Mouse (Mus musculus) ES-Bruce4 (cell line): Measurements from ENCODE around the gene Arhgap6. TPM values are rescaled to one million over a fixed set of nuclear protein-coding genes. Genes with fewer than 3 reads are reported as not detected.

Experiments
- H3K27ac ChIP-seq: 2 replicates; pipeline ENCODE4 v1.5.1; 2012; ENCODE audit warnings: low read length, inconsistent platforms; ENCODE audit not compliant: insufficient read depth
- H3K27me3 ChIP-seq: 2 replicates; pipeline ENCODE4 v1.6.1; 2012; ENCODE audit warnings: mild to moderate bottlenecking, low read length, inconsistent platforms; ENCODE audit not compliant: control insufficient read depth, poor library complexity, insufficient read depth, severe bottlenecking
- H3K36me3 ChIP-seq: 2 replicates; pipeline ENCODE4 v1.6.1; 2012; ENCODE audit warnings: inconsistent platforms, mild to moderate bottlenecking, low read length, moderate library complexity; ENCODE audit not compliant: control insufficient read depth, poor library complexity, insufficient read depth, severe bottlenecking
- H3K4me1 ChIP-seq: one replicate; pipeline ENCODE4 v1.8.1; 2011; ENCODE audit warnings: low read length; ENCODE audit not compliant: control insufficient read depth, insufficient read depth
- H3K4me3 ChIP-seq: 2 replicates; pipeline ENCODE4 v1.5.1; 2011; ENCODE audit warnings: low read depth, mild to moderate bottlenecking, low read length
- H3K9ac ChIP-seq: 2 replicates; pipeline ENCODE4 v1.6.1; 2012; ENCODE audit warnings: low read depth, mild to moderate bottlenecking, inconsistent platforms; ENCODE audit not compliant: poor library complexity, severe bottlenecking
- H3K9me3 ChIP-seq: replicated peaks from 2 replicates; pipeline ENCODE4 v1.6.1; 2012; ENCODE audit warnings: mild to moderate bottlenecking, low read length, inconsistent platforms; ENCODE audit not compliant: control insufficient read depth, poor library complexity, insufficient read depth, severe bottlenecking
- CTCF ChIP-seq: IDR thresholded peaks from one replicate; pipeline ENCODE4 v1.8.1; 2011; ENCODE audit warnings: low read depth, low read length
- EP300 ChIP-seq: IDR thresholded peaks from 2 replicates; pipeline ENCODE4 v1.6.1; 2011; ENCODE audit warnings: low read depth, low read length; ENCODE audit not compliant: insufficient read depth
- POLR2A ChIP-seq: IDR thresholded peaks from one replicate; pipeline ENCODE4 v1.8.1; 2011; ENCODE audit warnings: low read length; ENCODE audit not compliant: insufficient read depth
- polyA plus RNA-seq: library from polyadenylated mRNA; stranded (reverse); fragments of >200 nt; gene quantifications from 2 replicates; pipeline ENCODE4 v1.2.4, GENCODE M21; 2011; ENCODE audit warnings: low read depth; ENCODE audit not compliant: missing spikeins, insufficient read depth, insufficient read length

Arhgap6 gene
- polyA plus RNA-seq, 1 experiment: 1.2 TPM

GRCm38 (mm10) chrX:168904086-168904485 is 109.2 kb downstream of the Arhgap6 start:
- H3K27me3 ChIP-seq: no peaks in the 10 kb centered on the region
- no peak overlapping the region for H3K4me3 ChIP-seq
- TF ChIP-seq CTCF: no peak
- TF ChIP-seq POLR2A: no peak
- TF ChIP-seq EP300: no peak
- H3K9ac ChIP-seq: no peak overlapping the region
- H3K36me3 ChIP-seq: no peaks in the 10 kb centered on the region
- no peak overlapping the region for H3K27ac ChIP-seq
- H3K4me1 ChIP-seq: no peaks in the 10 kb centered on the region
- H3K9me3 ChIP-seq: no peaks in the 10 kb centered on the region

- TF ChIP-seq EP300 (no peak), CTCF (no peak), POLR2A (no peak)
- no peaks in the 10 kb centered on the region for H3K36me3 ChIP-seq
- H3K4me3 ChIP-seq: no peak overlapping the region
- no peaks in the 10 kb centered on the region for H3K4me1 ChIP-seq
- H3K9ac ChIP-seq: no peak overlapping the region
- no peak overlapping the region for H3K27ac ChIP-seq
- H3K27me3 ChIP-seq: no peaks in the 10 kb centered on the region
- no peaks in the 10 kb centered on the region for H3K9me3 ChIP-seq
Measured at GRCm38 (mm10) chrX:168907586-168907985, 112.7 kb downstream of the Arhgap6 start.

- TF ChIP-seq CTCF: no peak
- Histone ChIP-seq H3K27me3 (no peaks in the 10 kb centered on the region), H3K9ac (no peak overlapping the region), H3K9me3 (no peaks in the 10 kb centered on the region), H3K4me1 (no peaks in the 10 kb centered on the region), H3K4me3 (no peak overlapping the region), H3K36me3 (no peaks in the 10 kb centered on the region), H3K27ac (no peak overlapping the region)
Measured at GRCm38 (mm10) chrX:168913519-168913918, 118.6 kb downstream of the Arhgap6 start.

GRCm38 (mm10) chrX:168920942-168921341 is 126.0 kb downstream of the Arhgap6 start:
- TF ChIP-seq POLR2A (no peak), CTCF (no peak), EP300 (no peak)
- Histone ChIP-seq H3K4me3 (no peak overlapping the region), H3K4me1 (no peaks in the 10 kb centered on the region), H3K27ac (no peak overlapping the region), H3K27me3 (no peaks in the 10 kb centered on the region), H3K36me3 (no peaks in the 10 kb centered on the region), H3K9ac (no peak overlapping the region), H3K9me3 (no peaks in the 10 kb centered on the region)

GRCm38 (mm10) chrX:168932420-168932819 is 137.5 kb downstream of the Arhgap6 start:
- H3K9ac ChIP-seq: no peak overlapping the region
- H3K4me3 ChIP-seq: no peak overlapping the region
- no peaks in the 10 kb centered on the region for H3K9me3 ChIP-seq
- H3K27ac ChIP-seq: no peak overlapping the region
- TF ChIP-seq CTCF (no peak), EP300 (no peak), POLR2A (no peak)
- H3K27me3 ChIP-seq: no peaks in the 10 kb centered on the region
- H3K36me3 ChIP-seq: no peaks in the 10 kb centered on the region
- H3K4me1 ChIP-seq: no peaks in the 10 kb centered on the region

GRCm38 (mm10) chrX:168935447-168935846 is 140.5 kb downstream of the Arhgap6 start:
- no peaks in the 10 kb centered on the region for H3K4me1 ChIP-seq
- no peaks in the 10 kb centered on the region for H3K27me3 ChIP-seq
- no peak overlapping the region for H3K4me3 ChIP-seq
- H3K27ac ChIP-seq: no peak overlapping the region
- H3K9ac ChIP-seq: no peak overlapping the region
- TF ChIP-seq CTCF (no peak), POLR2A (no peak), EP300 (no peak)
- H3K36me3 ChIP-seq: no peaks in the 10 kb centered on the region
- H3K9me3 ChIP-seq: no peaks in the 10 kb centered on the region
